ENCODE assay signal across 15 mouse cellular contexts in genomic region chr13:59518016-59518415, GRCm38 (mm10).
"Had no signal": no experiment of that assay in that cellular context is flagged by ENCODE, and none has a peak within 500 bp of the region (broad histone marks: within the 10 kb centered on the region; RNA-seq: fewer than 3 reads in every experiment).

No protein-coding gene starts in this region.

- ATAC-seq: hindbrain, postnatal 0 days; intestine, embryonic 15.5 days; intestine, postnatal 0 days; liver, embryonic 12.5 days had no signal

- DNase-seq: gastrocnemius, postnatal 14 days; gastrocnemius, postnatal 36 days; heart, adult 18-20 months; heart, postnatal 36 days; kidney, adult 2 months; kidney, adult 9 months; kidney, postnatal 14 days; kidney, postnatal 36 days; layer of hippocampus, adult 9-11 months; layer of hippocampus, postnatal 36 days; left cerebral cortex, postnatal 4 days had no signal
